Mouse (Mus musculus): ENCODE measurements at regions not wholly inside any gene's neighbourhood (a gene's known extent, or its start where the extent isn't known, plus 50 kb on each side); places are given as distances from the start of the nearest gene placed in this dataset.
"Not testable (repeated sequence)": the region's sequence is repeated elsewhere in the genome, so short reads cannot be mapped to it uniquely, and the experiment has no call there.

DNA sequence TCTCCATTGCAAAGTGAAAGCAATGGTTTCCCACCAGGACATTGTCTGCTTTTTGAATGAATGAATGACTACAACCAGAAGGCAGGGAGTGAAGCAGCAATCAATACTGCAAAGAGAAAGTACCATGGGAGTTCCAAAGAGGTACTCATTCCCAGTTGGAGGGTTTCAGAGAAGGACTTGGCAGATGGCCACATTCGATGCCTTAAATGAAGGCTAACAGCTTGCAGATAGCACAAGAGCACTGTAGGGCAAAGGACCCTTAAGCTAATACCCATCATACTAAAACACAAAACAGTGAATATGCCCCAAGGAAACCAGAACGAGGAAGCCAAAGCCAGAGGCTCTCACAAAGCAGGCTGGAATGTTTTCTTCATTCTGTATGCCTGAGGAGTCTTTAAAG is 188.2 kb upstream of the 1700056E22Rik start:
- no peaks in the 10 kb centered on the region for H3K9me3 ChIP-seq (ENCODE audit: control insufficient read depth, low read length)
- no peaks in the 10 kb centered on the region for H3K36me3 ChIP-seq (ENCODE audit: control insufficient read depth, insufficient read depth, low read length)
- no peaks in the 10 kb centered on the region for H3K4me1 ChIP-seq (ENCODE audit: control insufficient read depth, insufficient read depth, low read length)
- H3K9ac ChIP-seq (ENCODE audit: low read length): no peak overlapping the region
- 86% methylated on average over 2 of the region's 2 CpGs for WGBS
- no peaks in the 10 kb centered on the region for H3K27me3 ChIP-seq (ENCODE audit: control insufficient read depth, insufficient read depth, low read length)
- ATAC-seq (ENCODE audit: low FRiP score) (no peak), DNase-seq (ENCODE audit: low spot score, missing footprints) (no peak)
- H3K4me3 ChIP-seq (ENCODE audit: low read depth, low read length): no peak overlapping the region
- H3K4me2 ChIP-seq: no peak overlapping the region
- no peak overlapping the region for H3K27ac ChIP-seq (ENCODE audit: low read depth, low read length)

GRCm38 (mm10) chr1:184221792-184222191 is 187.7 kb upstream of the 1700056E22Rik start:
- no peaks in the 10 kb centered on the region for H3K36me3 ChIP-seq (ENCODE audit: control insufficient read depth, insufficient read depth, low read length)
- no peaks in the 10 kb centered on the region for H3K27me3 ChIP-seq (ENCODE audit: control insufficient read depth, insufficient read depth, low read length)
- ATAC-seq (ENCODE audit: low FRiP score) (no peak), DNase-seq (ENCODE audit: low spot score, missing footprints) (no peak)
- H3K4me2 ChIP-seq: no peak overlapping the region
- H3K4me3 ChIP-seq (ENCODE audit: low read depth, low read length): no peak overlapping the region
- 75% methylated on average over 3 of the region's 3 CpGs for WGBS
- H3K9me3 ChIP-seq (ENCODE audit: control insufficient read depth, low read length): no peaks in the 10 kb centered on the region
- H3K27ac ChIP-seq (ENCODE audit: low read depth, low read length): no peak overlapping the region
- no peak overlapping the region for H3K9ac ChIP-seq (ENCODE audit: low read length)
- no peaks in the 10 kb centered on the region for H3K4me1 ChIP-seq (ENCODE audit: control insufficient read depth, insufficient read depth, low read length)

- Histone ChIP-seq H3K4me2 (no peak overlapping the region), H3K9me3 (ENCODE audit: control insufficient read depth, low read length) (no peaks in the 10 kb centered on the region), H3K27me3 (ENCODE audit: control insufficient read depth, insufficient read depth, low read length) (no peaks in the 10 kb centered on the region), H3K9ac (ENCODE audit: low read length) (no peak overlapping the region), H3K27ac (ENCODE audit: low read depth, low read length) (no peak overlapping the region), H3K36me3 (ENCODE audit: control insufficient read depth, insufficient read depth, low read length) (no peaks in the 10 kb centered on the region), H3K4me1 (ENCODE audit: control insufficient read depth, insufficient read depth, low read length) (no peaks in the 10 kb centered on the region), H3K4me3 (ENCODE audit: low read depth, low read length) (no peak overlapping the region)
- DNase-seq (ENCODE audit: low spot score, missing footprints) (no peak), ATAC-seq (ENCODE audit: low FRiP score) (no peak)
- 86% methylated on average over 4 of the region's 4 CpGs for WGBS
Observed at GRCm38 (mm10) chr1:184197272-184197671, 163.2 kb upstream of the 1700056E22Rik start.

DNA sequence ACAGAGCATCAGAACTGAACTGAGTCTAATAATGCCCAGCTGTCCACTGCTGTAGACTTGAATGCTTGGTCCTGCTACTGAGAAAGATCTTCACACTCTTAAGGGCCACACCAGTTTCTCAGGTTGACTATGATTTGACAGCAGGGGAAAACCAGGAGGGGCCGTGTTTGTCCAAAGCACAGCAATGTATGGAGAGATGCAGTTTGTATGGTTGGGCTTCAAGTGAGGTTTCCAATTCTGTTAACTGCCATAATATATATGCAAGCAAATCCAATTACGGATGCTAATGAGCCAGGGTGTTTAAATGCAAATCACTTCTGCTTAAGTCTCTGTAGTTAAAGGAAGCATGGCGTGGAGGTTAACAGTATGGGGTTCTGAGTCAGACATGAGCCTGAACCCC is 157.2 kb upstream of the 1700056E22Rik start:
- DNase-seq (ENCODE audit: low spot score, missing footprints): no peak
- H3K36me3 ChIP-seq (ENCODE audit: control insufficient read depth, insufficient read depth, low read length): no peaks in the 10 kb centered on the region
- H3K9me3 ChIP-seq (ENCODE audit: control insufficient read depth, low read length): no peaks in the 10 kb centered on the region
- ATAC-seq (ENCODE audit: low FRiP score): no peak
- no peak overlapping the region for H3K4me3 ChIP-seq (ENCODE audit: low read depth, low read length)
- 65% methylated on average over 3 of the region's 3 CpGs for WGBS
- H3K4me2 ChIP-seq: no peak overlapping the region
- H3K27me3 ChIP-seq (ENCODE audit: control insufficient read depth, insufficient read depth, low read length): no peaks in the 10 kb centered on the region
- no peak overlapping the region for H3K9ac ChIP-seq (ENCODE audit: low read length)
- H3K4me1 ChIP-seq (ENCODE audit: control insufficient read depth, insufficient read depth, low read length): no peaks in the 10 kb centered on the region
- no peak overlapping the region for H3K27ac ChIP-seq (ENCODE audit: low read depth, low read length)

DNA sequence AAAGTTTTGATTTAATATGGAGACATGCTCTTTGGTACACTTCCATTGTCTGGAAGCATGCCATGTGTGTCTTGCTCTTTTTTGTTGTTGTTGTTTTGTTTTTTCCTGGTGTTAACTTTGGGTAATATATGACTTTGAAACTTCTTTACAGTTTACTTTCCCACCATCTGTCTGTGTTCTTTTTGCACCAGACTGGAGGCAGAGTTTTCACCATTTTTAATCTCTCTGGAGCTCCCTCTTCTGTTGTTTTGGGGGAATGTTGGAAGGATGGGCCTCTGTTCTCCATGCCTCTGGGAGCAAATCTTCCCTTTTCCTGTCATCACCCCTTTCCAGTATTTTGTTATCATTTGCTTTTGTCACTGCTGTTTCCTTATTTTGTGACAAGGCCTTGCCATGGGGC is 153.5 kb upstream of the 1700056E22Rik start:
- no peaks in the 10 kb centered on the region for H3K36me3 ChIP-seq (ENCODE audit: control insufficient read depth, insufficient read depth, low read length)
- no peaks in the 10 kb centered on the region for H3K27me3 ChIP-seq (ENCODE audit: control insufficient read depth, insufficient read depth, low read length)
- no peaks in the 10 kb centered on the region for H3K9me3 ChIP-seq (ENCODE audit: control insufficient read depth, low read length)
- no peak overlapping the region for H3K9ac ChIP-seq (ENCODE audit: low read length)
- no peak overlapping the region for H3K27ac ChIP-seq (ENCODE audit: low read depth, low read length)
- no peak overlapping the region for H3K4me2 ChIP-seq
- peak; percentile 77 for DNase-seq (ENCODE audit: low spot score, missing footprints)
- no peaks in the 10 kb centered on the region for H3K4me1 ChIP-seq (ENCODE audit: control insufficient read depth, insufficient read depth, low read length)
- no peak overlapping the region for H3K4me3 ChIP-seq (ENCODE audit: low read depth, low read length)
- no peak for ATAC-seq (ENCODE audit: low FRiP score)

GRCm38 (mm10) chr1:184182163-184182562 is 148.1 kb upstream of the 1700056E22Rik start:
- WGBS: 92% methylated on average over 4 of the region's 4 CpGs
- DNase-seq (ENCODE audit: low spot score, missing footprints): peak; percentile 10

DNA sequence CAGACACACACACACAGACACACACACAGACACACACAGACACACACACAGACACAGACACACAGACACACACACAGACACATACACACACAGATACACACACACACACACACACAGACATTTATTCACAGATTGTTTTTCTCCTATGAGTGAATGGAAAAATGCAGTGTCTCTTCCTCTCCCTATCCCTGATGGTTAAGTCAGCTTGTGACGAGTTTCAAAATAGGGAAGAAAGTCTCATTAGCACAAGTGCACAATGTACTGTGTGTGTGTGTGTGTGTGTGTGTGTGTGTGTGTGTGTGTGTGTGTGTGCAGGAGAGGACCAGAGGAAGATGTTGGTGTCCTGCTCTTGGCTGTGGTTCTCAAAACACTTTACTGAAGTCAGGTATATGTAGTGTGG is 140.3 kb upstream of the 1700056E22Rik start:
- 70% methylated on average over 1 of the region's 1 CpGs for WGBS
- H3K4me2 ChIP-seq; H3K9me3 ChIP-seq (ENCODE audit: control insufficient read depth, low read length); H3K36me3 ChIP-seq (ENCODE audit: control insufficient read depth, insufficient read depth, low read length); H3K27me3 ChIP-seq (ENCODE audit: control insufficient read depth, insufficient read depth, low read length); H3K27ac ChIP-seq (ENCODE audit: low read depth, low read length); H3K9ac ChIP-seq (ENCODE audit: low read length); H3K4me3 ChIP-seq (ENCODE audit: low read depth, low read length); ATAC-seq (ENCODE audit: low FRiP score); H3K4me1 ChIP-seq (ENCODE audit: control insufficient read depth, insufficient read depth, low read length): not testable (repeated sequence)
- DNase-seq (ENCODE audit: low spot score, missing footprints): peak; percentile 4

More at GRCm38 (mm10) chr1:184182163-184182562, 148.1 kb upstream of the 1700056E22Rik start:
- H3K9me3 ChIP-seq (ENCODE audit: control insufficient read depth, low read length): no peaks in the 10 kb centered on the region
- ATAC-seq (ENCODE audit: low FRiP score): no peak
- H3K4me2 ChIP-seq: no peak overlapping the region
- no peaks in the 10 kb centered on the region for H3K36me3 ChIP-seq (ENCODE audit: control insufficient read depth, insufficient read depth, low read length)
- no peak overlapping the region for H3K27ac ChIP-seq (ENCODE audit: low read depth, low read length)
- H3K9ac ChIP-seq (ENCODE audit: low read length): no peak overlapping the region
- H3K4me1 ChIP-seq (ENCODE audit: control insufficient read depth, insufficient read depth, low read length): no peaks in the 10 kb centered on the region
- H3K27me3 ChIP-seq (ENCODE audit: control insufficient read depth, insufficient read depth, low read length): no peaks in the 10 kb centered on the region
- H3K4me3 ChIP-seq (ENCODE audit: low read depth, low read length): no peak overlapping the region

- no peaks in the 10 kb centered on the region for H3K9me3 ChIP-seq (ENCODE audit: control insufficient read depth, low read length)
- WGBS: 78% methylated on average over 6 of the region's 6 CpGs
- H3K4me2 ChIP-seq: no peak overlapping the region
- ATAC-seq (ENCODE audit: low FRiP score) (no peak), DNase-seq (ENCODE audit: low spot score, missing footprints) (no peak)
- H3K27me3 ChIP-seq (ENCODE audit: control insufficient read depth, insufficient read depth, low read length): no peaks in the 10 kb centered on the region
- H3K9ac ChIP-seq (ENCODE audit: low read length): no peak overlapping the region
- no peak overlapping the region for H3K4me3 ChIP-seq (ENCODE audit: low read depth, low read length)
- no peaks in the 10 kb centered on the region for H3K36me3 ChIP-seq (ENCODE audit: control insufficient read depth, insufficient read depth, low read length)
- no peaks in the 10 kb centered on the region for H3K4me1 ChIP-seq (ENCODE audit: control insufficient read depth, insufficient read depth, low read length)
- H3K27ac ChIP-seq (ENCODE audit: low read depth, low read length): no peak overlapping the region
Observed at GRCm38 (mm10) chr1:184173739-184174138, 139.6 kb upstream of the 1700056E22Rik start.

DNA sequence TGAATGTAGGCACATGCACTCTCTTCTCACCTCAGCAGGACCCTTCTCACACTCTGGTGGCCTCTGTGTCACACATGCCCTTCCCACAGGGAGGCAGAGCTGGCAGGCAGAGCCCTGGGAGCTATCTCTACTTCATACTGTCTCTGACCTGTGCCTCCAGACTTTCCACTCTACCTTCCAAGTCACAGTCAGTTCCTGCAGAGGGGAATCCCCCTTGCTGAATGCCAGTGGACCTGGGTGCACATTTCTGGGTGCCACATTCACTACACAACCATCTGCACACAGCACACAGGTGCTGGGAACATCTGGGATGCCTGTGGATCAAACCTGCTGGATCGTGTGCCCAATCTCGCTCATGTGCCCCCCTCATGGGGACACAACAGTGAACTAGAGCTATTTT is 138.9 kb upstream of the 1700056E22Rik start:
- H3K4me2 ChIP-seq: no peak overlapping the region
- H3K36me3 ChIP-seq (ENCODE audit: control insufficient read depth, insufficient read depth, low read length): no peaks in the 10 kb centered on the region
- no peak for DNase-seq (ENCODE audit: low spot score, missing footprints)
- H3K27me3 ChIP-seq (ENCODE audit: control insufficient read depth, insufficient read depth, low read length): no peaks in the 10 kb centered on the region
- no peak for ATAC-seq (ENCODE audit: low FRiP score)
- no peaks in the 10 kb centered on the region for H3K4me1 ChIP-seq (ENCODE audit: control insufficient read depth, insufficient read depth, low read length)
- no peaks in the 10 kb centered on the region for H3K9me3 ChIP-seq (ENCODE audit: control insufficient read depth, low read length)
- H3K4me3 ChIP-seq (ENCODE audit: low read depth, low read length): no peak overlapping the region
- 88% methylated on average over 2 of the region's 2 CpGs for WGBS
- no peak overlapping the region for H3K9ac ChIP-seq (ENCODE audit: low read length)
- no peak overlapping the region for H3K27ac ChIP-seq (ENCODE audit: low read depth, low read length)

GRCm38 (mm10) chr1:184171601-184172000 is 137.5 kb upstream of the 1700056E22Rik start:
- no peak for ATAC-seq (ENCODE audit: low FRiP score)
- no peak for DNase-seq (ENCODE audit: low spot score, missing footprints)
- H3K4me1 ChIP-seq (ENCODE audit: control insufficient read depth, insufficient read depth, low read length): no peaks in the 10 kb centered on the region
- no peaks in the 10 kb centered on the region for H3K9me3 ChIP-seq (ENCODE audit: control insufficient read depth, low read length)
- H3K4me3 ChIP-seq (ENCODE audit: low read depth, low read length): no peak overlapping the region
- no peaks in the 10 kb centered on the region for H3K36me3 ChIP-seq (ENCODE audit: control insufficient read depth, insufficient read depth, low read length)
- no peaks in the 10 kb centered on the region for H3K27me3 ChIP-seq (ENCODE audit: control insufficient read depth, insufficient read depth, low read length)
- no peak overlapping the region for H3K4me2 ChIP-seq
- 76% methylated on average over 7 of the region's 7 CpGs for WGBS
- H3K27ac ChIP-seq (ENCODE audit: low read depth, low read length): no peak overlapping the region
- no peak overlapping the region for H3K9ac ChIP-seq (ENCODE audit: low read length)

Measured in midbrain, embryonic 11.5 days (tissue).